Mouse (Mus musculus) heart, postnatal 0 days (tissue): ENCODE data around the gene Vmn1r143.
"Not testable (repeated sequence)": the region's sequence is repeated elsewhere in the genome, so short reads cannot be mapped to it uniquely, and the experiment has no call there.

ENCODE experiments used
- CTCF ChIP-seq: IDR thresholded peaks from 2 replicates; pipeline ENCODE4 v1.5.1; 2016; ENCODE audit warnings: antibody characterized with exemption, control low read depth, low read depth
- EP300 ChIP-seq: IDR thresholded peaks from 2 replicates; pipeline ENCODE4 v1.6.1; 2016; ENCODE audit warnings: antibody characterized with exemption, low read depth

DNA sequence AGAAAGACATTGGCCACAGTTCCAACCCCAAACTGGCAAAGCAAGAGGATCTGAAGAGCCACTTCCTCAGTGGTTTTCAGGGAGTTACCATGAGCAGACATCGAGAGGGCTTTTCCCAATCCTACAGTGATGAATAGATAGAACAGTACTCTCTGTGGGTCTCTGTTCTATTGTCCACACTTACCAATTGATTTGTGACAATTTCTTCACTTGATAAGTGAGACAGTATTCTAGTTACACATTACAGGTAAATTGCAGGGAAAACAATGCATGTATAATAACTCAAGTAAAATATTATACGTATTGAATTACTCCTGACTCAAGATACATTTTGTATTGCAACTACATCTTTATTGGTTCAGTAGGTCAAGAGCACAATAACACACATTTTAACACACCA is 12.0 kb downstream of the Vmn1r143 start, which contains the start of gene Gm8653:
- not testable (repeated sequence) for TF ChIP-seq CTCF, EP300
